Mouse (Mus musculus) cerebellum, postnatal 14 days (tissue): ENCODE data around the gene Chst10.
A peak's percentile ranks its signal among the peaks of the same experiment; 100 is the strongest.

Experiments
- DNase-seq, 2 experiments: peaks; one replicate each; pipeline ENCODE4 v3.0.0; 2021; ENCODE audit warnings: mixed read lengths in 2 of 2

Chst10 gene

DNA sequence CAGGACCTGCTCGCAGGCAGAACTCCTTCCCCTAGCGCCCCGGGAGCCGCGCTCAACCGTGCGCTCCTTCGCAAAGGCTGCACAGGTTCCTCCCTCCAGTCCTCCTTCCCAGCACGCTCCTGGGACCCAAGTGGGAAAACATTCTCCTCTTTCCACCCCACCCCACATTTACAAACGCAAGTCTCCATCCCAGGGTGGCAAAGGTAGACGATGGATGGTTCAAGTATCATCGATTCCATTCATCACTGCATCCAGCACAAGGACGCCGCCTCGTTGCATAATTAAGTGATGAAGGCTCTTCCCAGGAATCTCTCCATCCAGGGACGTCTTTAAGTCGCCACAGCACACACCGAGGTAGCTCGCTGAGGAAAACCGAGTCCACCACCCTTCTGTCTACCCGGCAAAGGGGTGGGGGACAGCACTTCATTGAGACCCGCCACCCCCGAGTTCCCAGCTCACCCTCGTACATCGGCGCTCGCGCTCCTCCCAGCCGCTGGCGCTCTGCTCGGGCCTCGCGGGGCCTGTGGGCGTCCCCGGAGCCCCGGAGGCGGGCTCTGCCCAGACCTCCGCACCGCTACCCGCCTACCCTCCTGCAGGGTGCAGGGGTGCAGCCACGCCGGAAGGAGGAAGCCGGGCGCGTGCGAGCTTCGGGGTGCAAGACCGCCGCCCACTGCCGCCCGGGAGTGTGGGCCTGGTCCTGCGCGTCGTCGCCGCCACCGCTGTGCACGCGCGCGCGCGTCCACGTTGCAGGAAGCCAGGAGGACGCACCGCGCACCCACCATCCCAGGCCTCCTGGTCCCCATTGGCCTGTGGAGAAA, at the start of gene Chst10:
Gene Chst10, minus strand, starts transcription at position 731 of the 818 bp plus-strand sequence.
- peak; percentile 87 to 92 for DNase-seq

DNA sequence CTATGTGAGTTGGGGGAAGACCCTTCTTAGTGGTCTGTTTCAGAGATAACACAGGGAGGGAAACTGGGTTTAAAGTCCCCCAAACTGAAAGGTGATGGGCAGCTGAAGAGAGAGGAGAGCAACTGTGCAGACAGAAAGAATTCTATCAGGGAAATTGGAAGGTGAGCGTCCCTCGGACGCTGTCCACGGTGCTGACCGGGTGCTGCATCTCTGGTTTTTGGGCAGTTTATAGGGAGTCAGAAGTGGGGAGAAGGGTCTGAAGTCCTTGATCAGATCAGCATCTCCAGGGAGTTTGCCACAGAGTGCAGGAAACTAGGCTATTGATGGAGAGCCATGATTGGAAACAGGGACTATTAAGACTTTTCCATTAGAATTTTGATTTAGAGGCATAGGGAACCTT, 41.6 kb upstream of the Chst10 start:
- no peak for DNase-seq

DNA sequence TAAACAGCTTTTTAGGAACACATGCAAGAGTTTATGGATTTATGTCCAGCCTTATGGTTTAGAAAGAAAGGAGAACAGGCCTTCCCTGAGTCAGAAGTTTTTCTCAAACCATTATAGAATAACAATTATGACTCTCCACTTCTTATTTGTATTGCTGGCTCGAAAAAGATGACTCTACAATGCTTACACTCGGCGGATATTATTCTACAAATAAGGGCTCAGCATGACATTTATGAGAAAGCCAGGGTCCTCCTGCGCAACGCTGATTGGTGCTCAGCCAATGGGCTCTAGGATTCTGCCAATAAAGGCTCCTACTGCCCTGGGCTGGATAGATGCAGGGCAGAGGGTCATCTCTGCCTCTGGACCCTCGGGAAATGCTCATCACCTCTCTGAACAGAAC, 40.9 kb upstream of the Chst10 start, which contains the start of gene Nms:
Gene Nms, plus strand, starts transcription at position 301 of the 400 bp plus-strand sequence.
- no peak for DNase-seq

DNA sequence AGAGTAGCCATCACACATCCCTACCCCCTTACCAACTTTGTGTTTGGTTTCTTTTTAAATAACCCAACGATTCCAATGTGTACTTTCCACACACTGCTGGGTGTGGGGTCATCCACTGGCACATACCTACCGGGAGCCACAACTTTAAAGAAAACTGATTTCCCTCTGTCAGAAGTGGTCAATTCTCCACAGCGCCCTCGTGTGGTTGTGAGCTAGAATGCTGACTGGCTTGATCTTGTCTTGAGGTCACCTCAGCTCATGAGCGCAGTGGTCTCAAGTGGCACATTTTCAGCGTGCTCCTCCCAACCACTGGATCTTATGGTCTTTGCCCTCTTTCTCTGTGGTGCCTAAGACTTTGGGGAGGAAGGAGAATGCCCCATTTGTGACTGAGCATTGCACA, 38.8 kb upstream of the Chst10 start:
- DNase-seq: peak; percentile 65 to 69

DNA sequence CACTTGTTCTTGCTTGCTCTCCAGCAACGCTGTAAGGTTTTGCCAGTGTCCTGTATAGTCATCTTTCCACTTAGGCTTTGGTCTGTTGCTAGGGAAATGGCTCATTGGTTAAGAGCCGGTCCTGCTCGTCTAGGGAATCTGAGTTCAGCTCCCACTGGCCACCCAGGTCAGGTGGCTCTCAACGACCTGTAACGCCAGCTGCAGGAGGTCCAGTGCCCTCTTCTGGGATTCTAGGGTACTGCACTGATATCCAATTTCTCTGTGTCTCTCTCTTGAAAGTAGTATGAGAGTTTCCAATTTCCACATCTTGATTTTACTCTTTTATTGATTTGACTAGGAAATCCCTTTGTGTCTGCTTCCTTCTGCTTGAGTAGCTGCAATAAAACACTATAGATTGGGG, 36.7 kb upstream of the Chst10 start:
- DNase-seq: peak; percentile 54 to 71

DNA sequence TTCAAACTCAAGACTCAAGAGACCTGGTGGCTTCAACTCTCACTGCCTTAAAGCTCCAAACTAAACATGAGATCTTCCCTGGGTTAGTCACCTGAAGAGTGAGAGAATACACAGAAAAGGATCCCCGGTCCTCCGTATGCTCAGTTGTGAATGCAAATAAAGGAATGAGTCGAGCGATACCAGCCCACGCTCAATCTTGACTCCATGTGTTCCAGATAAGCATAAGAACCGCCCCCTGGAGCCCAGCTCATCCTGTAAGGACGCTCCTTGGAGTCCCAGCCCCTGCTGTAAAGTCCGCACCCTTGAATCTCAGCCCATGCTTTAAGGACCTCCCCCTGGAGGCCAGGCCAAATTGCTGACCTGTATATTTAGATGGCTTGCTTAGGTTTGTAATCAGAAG, 32.8 kb upstream of the Chst10 start:
- DNase-seq: no peak

DNA sequence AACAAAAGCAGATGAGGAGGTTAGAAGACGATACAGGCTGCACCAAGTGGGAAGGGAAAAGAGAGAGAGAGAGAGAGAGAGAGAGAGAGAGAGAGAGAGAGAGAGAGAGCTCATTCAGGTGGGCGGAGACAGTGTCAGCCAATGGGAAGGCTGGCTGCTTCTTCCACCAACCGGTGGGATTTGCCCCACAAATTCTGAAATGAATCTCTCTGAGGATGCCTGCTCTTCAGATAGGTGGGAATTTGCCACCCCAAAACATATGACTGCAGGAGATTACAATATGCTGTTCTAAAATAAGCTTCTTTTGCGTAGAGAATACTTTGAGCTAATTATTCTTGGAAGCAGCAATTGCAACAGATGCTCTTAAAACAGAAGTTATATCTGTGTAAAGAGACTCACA, 31.5 kb upstream of the Chst10 start:
- DNase-seq: no peak

DNA sequence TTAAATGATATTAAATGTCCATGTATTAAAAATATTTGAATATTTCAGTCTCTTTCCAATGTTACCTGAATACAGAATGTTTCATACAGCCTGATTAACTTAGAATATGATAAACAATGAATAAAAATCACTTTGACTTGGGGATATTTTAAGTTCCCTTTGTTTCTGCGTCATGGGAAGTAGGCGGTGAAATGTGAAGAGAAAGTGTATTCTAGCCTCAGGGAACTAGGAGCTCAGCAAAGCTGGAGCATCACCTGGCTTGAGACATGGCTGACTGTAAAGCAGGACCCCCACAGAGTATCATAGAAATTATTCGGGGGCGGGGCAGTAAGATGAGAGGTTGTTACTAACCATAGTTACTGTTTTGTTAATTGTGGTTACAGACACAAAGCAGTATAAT, 31.0 kb upstream of the Chst10 start:
- no peak for DNase-seq

DNA sequence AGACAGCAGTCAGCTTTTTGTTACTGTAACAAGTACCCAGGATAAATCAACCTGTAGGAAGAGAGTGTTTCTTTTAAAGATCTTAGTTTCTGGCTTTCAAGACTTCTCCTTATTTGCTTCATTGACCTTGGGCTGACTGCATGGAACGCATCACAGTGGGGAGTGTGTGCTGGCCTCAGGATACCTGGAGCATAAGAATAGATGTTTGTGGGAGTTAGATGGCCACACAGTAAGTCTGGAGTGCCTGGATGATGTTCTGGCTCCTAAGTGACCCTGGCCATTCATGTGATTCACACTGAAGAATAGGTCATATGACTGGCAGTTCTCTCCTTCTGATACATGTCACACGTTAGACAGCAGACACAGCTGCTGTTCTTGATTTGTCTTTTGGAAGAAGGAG, 6.0 kb upstream of the Chst10 start:
- DNase-seq: no peak

DNA sequence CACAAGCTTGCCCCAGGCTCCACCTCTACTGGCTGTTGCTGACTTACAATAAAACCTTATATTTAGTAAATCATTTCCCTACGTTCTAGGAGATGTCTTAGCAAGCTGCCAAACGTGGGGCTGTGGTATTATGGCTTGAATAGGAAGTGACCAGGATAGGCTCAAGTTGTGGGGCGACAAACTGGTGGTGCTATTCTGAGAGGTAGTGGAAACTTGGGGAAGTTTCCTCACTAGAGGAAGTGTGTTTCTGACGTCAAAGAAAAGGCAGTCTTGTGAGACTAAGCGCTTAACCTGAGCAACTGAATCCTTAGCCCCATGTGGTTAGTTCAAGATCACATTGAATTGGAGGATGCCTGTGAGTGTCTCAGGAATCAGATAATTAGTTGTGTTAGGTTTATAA, 4.6 kb upstream of the Chst10 start:
- no peak for DNase-seq

DNA sequence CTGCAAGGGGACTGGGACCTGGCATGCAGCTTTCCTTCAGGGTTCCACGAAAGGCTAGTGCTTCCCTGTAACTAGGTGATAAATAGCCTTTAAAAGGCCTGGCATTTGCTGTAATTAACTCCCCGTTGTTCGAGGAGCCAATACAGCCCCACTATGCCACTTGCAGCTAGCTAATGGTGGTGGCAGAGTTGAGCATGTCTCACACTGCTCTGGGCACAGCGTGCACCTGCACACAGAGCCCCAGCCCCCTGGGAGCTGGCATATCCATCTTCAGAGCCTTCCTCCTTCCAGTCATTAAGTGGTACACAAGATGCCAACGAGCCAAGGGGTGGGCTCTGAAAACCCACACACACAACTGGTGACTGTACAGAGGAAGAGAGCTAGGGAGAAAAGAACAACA, 4.9 kb downstream of the Chst10 start:
- DNase-seq: no peak

DNA sequence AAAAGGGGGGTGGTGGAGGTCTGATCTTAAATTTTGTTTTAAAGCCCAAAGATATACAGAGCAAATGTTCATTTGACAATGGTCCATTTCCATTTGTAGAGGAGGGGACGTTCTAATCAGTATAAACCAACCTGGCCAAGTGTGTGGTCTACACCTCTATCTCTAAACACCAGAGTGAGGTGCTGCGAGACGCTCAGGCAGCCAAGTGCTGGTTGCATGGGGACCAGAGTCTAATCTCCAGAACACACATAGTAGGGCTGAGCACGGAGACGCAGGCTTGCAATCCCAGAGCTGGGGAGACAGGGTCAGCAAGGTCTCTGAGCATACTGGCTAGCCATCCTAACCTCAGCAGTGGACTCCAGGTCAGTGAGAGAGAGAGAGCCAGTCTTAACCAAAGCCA, 6.5 kb downstream of the Chst10 start:
- DNase-seq: no peak

DNA sequence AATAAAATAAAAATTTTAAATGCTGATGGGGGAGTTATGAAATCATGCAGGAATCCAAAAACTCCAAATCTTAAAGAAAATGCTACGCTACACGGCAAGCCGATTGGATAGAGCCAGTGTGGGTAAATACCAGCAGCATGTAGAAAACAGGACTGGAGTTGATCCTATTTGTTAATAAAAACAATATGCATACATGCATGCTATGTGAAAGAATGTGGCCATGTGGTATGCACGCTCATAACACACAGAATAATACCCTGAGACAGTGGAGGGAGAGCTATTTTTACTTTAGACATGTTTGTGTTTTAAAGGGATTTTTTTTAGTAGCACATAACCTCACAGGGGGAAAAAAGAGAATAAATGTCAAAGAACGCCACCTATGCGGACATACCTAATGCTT, 9.2 kb downstream of the Chst10 start:
- DNase-seq: no peak

DNA sequence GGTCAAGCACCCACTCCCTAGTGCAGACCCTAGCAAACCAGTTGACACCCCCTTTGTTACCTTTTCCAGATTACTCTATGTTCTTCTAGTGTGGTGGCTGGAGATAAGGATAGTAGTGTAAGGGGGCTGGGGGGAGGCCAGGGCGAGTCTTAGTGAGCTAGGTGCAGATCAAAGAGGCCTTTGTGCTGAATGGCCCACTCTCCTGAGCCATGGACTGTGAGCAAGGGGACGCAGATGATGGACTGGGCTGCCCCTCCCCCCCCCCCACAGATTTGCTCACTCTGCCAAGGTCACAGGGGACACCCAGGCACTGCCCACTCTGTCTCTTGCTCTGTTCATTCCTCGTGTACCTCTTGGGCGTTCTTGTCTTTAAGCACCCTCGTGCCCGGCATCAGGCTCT, 10.9 kb downstream of the Chst10 start:
- no peak for DNase-seq

DNA sequence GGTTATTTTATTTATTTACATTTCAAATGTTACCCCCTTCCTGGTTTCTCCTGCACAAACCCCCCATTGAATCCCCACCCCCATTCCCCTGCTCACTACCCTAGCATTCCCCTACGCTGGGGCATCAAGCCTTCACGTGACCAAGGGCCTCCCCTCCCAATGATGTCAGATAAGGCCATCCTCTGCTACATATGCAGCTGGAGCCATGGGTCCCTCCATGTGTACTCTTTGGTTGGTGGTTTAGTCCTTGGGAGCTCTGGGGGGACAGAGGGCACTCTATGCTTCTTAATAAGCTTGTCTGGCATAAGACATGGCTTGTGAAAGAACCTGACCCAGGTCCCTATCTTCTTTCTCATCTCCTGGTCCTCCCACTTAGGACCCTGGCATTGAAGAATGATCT, 11.4 kb downstream of the Chst10 start:
- DNase-seq: no peak

DNA sequence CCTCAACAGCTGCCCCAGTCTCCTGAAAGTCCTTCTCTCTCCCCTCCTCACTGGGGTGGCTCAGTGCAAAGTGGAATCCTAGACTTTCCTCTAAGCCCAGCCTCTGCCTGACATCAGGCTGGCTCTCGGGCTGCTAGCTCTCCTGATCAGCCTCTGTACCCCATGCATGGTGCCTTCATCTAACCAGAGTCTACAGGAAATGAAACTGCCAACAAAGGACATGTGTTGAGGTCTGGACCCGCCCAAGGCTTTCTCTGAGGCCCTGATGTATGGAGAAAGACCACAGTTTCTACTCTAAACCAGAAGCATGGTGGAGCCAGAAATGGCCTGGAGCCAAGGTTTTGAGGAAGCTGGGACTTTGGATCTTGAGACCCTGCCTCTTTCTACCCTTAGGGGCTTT, 12.0 kb downstream of the Chst10 start:
- DNase-seq: no peak

DNA sequence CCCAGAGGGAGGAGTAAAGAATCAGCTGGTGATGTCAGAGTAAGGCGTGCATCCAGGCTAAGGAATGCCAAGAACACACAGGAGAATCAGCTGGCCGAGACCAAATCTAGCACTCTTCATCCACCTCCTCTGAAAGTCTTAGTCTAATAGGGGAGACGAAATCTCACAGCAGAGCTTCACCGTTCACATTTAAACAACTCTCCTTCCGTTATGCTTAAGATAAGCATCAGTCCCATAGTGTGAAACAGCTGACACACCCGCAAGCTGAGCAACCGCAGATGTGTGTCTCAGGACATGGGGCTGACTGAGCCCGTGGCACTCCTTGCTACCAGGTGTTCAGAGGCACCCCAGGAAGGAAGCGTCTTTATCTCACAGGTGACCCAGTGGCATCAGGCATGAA, 14.2 kb downstream of the Chst10 start:
- DNase-seq: no peak

DNA sequence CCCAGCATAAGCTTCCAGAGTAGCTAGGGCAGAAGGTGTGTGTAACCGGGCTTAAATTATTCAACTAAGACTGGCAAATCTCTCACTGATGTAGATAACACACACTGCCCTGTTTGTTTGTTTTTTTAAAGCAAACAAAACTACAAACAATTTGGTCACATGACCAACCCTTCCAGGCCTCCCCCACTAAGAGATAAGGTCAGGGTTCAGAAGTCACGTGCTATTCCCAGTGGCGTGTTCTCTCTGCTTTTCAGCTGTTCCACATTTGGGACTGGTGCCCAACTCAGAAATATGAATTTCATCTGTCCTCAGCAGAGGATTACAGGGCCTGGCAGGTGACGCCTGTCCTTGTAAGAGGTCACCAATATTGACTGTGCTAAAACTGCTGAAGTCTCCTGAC, 15.2 kb downstream of the Chst10 start:
- DNase-seq: no peak

DNA sequence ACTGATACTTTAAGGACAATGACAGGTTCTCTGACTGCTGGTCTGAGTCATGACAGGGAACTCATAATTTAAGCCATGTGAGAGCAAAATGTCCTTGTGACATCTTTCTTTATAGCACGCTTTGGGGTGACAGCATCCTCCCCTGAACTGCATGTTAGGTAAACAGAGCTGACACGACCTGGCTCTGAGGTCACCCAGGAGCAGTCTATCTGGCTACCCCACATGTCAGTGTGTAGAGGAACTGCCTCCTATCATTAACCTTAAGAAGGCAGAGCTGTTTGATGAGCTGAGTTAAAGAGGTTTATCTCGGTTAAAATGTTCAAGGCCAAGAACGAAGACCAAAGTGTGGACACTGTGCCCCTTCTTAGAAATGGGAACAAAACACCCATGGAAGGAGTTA, 16.6 kb downstream of the Chst10 start:
- DNase-seq: no peak

DNA sequence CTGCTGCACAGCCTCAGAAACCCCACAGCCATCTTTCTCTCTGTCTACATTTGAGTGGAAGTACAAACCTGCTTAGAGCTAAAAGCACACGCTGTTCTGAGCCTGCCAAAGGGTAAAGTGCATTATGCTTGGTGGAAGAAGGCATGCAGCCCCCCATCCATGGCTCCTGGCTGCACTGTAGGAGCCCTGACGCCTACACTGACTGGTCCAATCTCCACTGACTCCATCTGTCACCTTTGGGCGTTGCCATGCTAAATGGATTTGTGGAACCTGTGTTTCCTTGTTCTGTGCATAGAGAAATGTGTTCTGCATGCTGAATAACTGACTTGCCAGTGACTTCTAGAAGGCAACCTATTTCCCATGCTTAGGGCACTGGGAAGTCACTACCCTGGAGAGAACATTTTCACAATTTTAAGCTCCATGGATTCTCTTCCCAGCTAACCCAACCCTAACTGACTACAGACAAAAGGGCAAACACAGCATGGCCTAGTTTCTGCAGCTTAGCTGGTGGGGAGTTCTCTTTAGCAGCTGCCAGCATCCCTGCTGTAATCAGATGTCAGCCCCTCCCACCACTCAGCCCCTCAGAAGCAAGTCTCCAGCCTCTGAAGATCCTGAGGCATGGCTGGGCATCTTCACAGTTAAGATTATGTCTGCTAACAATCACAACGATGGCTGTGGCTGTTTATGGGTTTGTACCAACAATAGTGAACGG, 21.1 kb downstream of the Chst10 start:
- peak; percentile 57 to 66 for DNase-seq

DNA sequence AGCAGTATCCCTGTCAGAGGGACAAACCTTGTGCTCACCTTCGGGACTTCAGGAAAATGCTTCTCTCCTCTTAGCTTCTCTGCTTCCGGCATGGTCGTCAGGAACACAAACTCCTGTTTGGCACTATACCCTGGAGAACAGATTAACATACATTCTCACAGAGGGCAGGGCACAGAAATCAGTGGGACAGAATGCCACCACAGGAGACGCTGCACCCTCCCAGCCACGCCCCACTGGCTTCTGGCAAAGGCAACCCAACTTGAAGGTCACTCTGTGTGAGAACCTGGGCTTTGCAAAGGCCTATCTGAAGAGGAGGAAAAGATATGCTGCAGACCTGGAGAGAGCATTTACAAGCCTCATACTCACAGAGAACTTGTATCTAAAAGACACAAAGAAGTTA, 24.1 kb downstream of the Chst10 start:
- peak; percentile 43 to 69 for DNase-seq

DNA sequence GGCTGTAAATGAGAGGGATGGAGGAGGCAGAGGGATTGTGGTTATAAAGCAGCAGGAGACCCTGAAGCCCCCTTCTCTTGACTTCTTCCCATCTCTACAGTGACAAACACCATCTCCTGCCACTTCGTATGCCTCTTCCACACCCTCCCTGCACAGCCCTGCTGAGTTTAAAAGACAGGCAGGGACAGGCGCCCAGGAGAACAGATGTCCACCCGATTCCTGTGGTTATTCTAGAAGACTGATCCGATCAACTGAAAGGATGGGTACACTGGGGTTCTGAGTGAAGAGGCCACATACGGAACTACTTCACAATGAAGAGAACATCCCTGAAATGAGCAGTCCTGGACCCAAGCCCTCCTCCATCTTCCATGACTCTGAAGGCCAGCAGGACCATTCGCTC, 26.1 kb downstream of the Chst10 start:
- peak in 1 of 2 experiments; percentile 49 for DNase-seq

DNA sequence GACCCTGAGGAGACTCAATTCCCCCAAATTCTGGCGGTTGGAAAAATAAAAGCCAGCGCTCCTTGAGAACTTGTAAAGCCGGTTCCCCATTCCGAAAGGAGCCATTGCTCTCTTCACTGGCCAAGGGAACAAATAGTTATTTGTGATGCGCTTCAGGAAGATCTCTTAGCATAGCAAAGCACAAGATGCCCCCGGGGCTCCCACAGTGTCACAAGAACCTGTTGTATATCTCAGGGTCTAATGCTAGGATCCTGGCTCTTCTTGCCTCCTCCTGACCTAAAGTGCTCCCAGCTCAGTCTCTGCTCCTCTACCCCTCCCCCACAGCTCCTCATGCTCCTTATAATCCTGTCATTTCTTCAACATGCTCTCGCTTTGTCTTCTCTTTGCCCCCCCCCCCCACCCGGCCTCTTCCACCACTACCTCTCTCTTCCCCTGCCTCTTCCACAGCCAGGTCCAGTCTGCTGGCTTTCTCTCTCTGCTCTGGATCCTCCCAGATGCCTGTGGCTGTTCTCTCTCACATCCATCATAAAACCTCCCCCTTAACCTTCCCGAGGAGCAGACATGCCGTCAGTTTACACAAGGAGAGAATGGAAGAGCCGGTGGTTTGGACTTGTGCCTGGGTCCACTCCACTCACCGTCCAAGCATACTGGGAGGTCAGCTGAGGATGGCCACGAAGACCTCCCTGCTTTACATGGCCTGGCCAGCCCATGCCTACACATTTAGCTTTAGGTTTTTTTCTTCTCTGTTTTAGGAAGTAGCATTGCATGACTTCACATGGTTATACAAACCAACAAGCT, 28.4 kb downstream of the Chst10 start:
- DNase-seq: no peak

DNA sequence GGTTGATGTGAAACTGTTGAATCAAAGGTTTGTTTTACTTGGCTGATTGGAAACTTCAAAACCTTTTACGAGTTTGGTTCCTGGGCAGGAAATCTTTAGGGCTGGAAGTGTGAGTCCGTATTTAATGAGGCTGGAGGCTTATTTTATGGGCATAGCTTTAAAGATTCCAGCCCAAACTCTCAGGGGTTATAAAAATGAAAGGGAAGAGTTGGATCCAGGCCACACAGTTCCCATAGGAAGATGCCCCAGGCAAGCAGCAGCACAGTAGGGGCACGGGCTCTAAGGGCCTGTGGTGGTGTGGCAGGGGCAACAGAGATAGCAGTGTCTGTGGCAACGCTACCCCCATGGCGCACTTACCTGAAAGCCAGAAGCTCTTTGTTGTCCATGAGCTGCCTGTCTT, 31.7 kb downstream of the Chst10 start:
- no peak for DNase-seq
